Mouse (Mus musculus) spleen, postnatal 36 days (tissue): ENCODE results near the gene Kbtbd4.

Experiments used
- DNase-seq, 2 experiments: peaks; one replicate each; pipeline ENCODE4 v3.0.0; 2022; ENCODE audit warnings: low spot score in 2 of 2, mixed read lengths in 1 of 2

The Kbtbd4 gene

DNA sequence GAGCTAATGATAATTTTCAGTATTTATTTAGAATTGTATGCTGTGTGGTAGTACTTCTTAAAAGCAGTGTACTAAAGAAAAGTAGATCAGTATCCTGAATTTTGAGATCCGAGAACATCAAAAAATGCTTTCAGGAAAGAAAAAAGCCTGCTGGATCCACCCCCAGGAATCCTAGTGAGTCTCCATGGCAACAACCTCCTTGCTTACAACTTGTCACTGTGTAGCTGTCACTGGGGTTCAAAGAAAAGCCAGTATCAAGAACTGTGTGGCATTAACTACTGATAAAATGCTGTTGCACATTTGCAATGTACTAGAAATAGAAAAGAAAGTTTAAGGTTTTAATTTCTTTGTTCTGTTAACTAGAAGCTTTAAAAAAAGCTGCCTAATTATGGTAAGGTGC lies 51.5 kb downstream of the Kbtbd4 start:
- DNase-seq = no peak

DNA sequence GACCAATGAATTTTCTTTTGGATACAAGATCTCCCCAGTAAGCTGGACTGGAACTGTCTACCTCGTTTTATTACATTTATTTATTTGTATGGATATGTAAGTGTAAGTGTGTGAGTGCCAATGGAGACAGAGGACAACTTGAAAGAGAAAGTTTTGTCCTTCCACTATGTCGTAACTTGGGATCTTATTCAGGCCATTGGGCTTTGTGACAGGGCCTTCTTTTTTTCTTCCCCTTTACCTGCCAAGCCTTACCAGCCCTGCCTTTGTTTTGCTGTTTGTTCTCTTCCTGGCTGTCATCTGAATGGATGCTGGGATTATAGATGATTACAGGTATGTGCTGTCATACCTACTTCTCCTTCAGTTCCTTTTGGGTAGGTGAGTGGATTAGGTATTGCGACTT lies 54.3 kb downstream of the Kbtbd4 start:
- no peak for DNase-seq

DNA sequence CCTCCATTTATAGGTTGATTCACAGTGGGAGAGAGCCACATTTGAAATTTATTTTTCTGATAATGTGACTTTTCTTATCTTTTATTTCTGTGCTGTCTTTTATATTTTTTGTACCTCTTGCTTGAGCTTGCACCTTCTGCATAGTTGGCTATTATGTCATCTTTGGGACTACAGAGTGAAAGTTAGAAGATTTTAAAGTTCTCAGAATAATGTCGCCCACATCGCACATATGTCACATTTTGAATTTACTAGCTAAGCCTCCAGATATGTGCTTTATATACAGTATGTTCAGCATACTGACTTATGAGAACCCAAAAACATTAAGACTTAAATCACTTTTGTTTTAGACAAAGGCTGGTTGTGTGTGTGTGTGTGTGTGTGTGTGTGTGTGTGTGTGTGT lies 55.5 kb downstream of the Kbtbd4 start:
- no peak for DNase-seq
